Mouse (Mus musculus): Measurements from ENCODE around the gene Tmem26.
"Not testable (repeated sequence)": the region's sequence is repeated elsewhere in the genome, so short reads cannot be mapped to it uniquely, and the experiment has no call there.

The Tmem26 gene

GRCm38 (mm10) chr10:68723568-68724360, at the start of gene Tmem26:
TSS of gene Tmem26 (plus strand) at chr10:68723646.
- no peak for DNase-seq

GRCm38 (mm10) chr10:68678678-68679077, 44.8 kb upstream of the Tmem26 start:
- DNase-seq, result no peak

- no peak for DNase-seq
Observed at GRCm38 (mm10) chr10:68681233-68681632, 42.2 kb upstream of the Tmem26 start.

- no peak for DNase-seq
Observed at GRCm38 (mm10) chr10:68685510-68685909, 37.9 kb upstream of the Tmem26 start.

- no peak for DNase-seq
Observed at GRCm38 (mm10) chr10:68691116-68691515, 32.3 kb upstream of the Tmem26 start.

- no peak for DNase-seq
Observed at GRCm38 (mm10) chr10:68692401-68692800, 31.0 kb upstream of the Tmem26 start.

- DNase-seq, result no peak
Observed at GRCm38 (mm10) chr10:68695760-68696336, 27.6 kb upstream of the Tmem26 start.

- DNase-seq, result no peak
Observed at GRCm38 (mm10) chr10:68704268-68704667, 19.2 kb upstream of the Tmem26 start.

GRCm38 (mm10) chr10:68705471-68706036, 17.9 kb upstream of the Tmem26 start:
- no peak for DNase-seq

- no peak for DNase-seq
Observed at GRCm38 (mm10) chr10:68707014-68707852, 16.2 kb upstream of the Tmem26 start.

GRCm38 (mm10) chr10:68712926-68713325, 10.5 kb upstream of the Tmem26 start:
- DNase-seq, result no peak

- no peak for DNase-seq
Observed at GRCm38 (mm10) chr10:68714302-68714701, 9.1 kb upstream of the Tmem26 start.

GRCm38 (mm10) chr10:68715396-68715795, 8.1 kb upstream of the Tmem26 start:
- no peak for DNase-seq

GRCm38 (mm10) chr10:68718375-68718774, 5.1 kb upstream of the Tmem26 start:
- DNase-seq, result no peak

- no peak for DNase-seq
Observed at GRCm38 (mm10) chr10:68720887-68721400, 2.5 kb upstream of the Tmem26 start.

- DNase-seq, result no peak
Observed at GRCm38 (mm10) chr10:68723015-68723414, 431 bp upstream of the Tmem26 start.

- no peak for DNase-seq
Observed at GRCm38 (mm10) chr10:68724361-68724720, 895 bp downstream of the Tmem26 start.

GRCm38 (mm10) chr10:68727464-68727863, 4.0 kb downstream of the Tmem26 start:
- no peak for DNase-seq

- no peak for DNase-seq
Observed at GRCm38 (mm10) chr10:68735621-68736020, 12.2 kb downstream of the Tmem26 start.

GRCm38 (mm10) chr10:68737391-68737790, 13.9 kb downstream of the Tmem26 start:
- DNase-seq, result no peak

GRCm38 (mm10) chr10:68738981-68739380, 15.5 kb downstream of the Tmem26 start:
- DNase-seq, result not testable (repeated sequence)

- no peak for DNase-seq
Observed at GRCm38 (mm10) chr10:68740251-68740650, 16.8 kb downstream of the Tmem26 start.

GRCm38 (mm10) chr10:68750921-68751320, 27.5 kb downstream of the Tmem26 start:
- DNase-seq, result no peak

All from thymus, adult 18-20 months (tissue).